Mouse (Mus musculus) ES-E14 (cell line): ENCODE measurements around the gene Shroom3.

Experiments used
- HCFC1 ChIP-seq: IDR thresholded peaks from 2 replicates; pipeline ENCODE4 v1.6.1; 2012; ENCODE audit warnings: low read length, inconsistent platforms, borderline replicate concordance; ENCODE audit not compliant: insufficient read depth
- MAFK ChIP-seq: IDR thresholded peaks from 2 replicates; pipeline ENCODE4 v1.6.1; 2014; ENCODE audit warnings: mild to moderate bottlenecking, low read depth, low read length, inconsistent platforms; ENCODE audit not compliant: insufficient read depth
- ZNF384 ChIP-seq: IDR thresholded peaks from 2 replicates; pipeline ENCODE4 v1.6.1; 2012; ENCODE audit warnings: low read depth, low read length, inconsistent platforms

DNA sequence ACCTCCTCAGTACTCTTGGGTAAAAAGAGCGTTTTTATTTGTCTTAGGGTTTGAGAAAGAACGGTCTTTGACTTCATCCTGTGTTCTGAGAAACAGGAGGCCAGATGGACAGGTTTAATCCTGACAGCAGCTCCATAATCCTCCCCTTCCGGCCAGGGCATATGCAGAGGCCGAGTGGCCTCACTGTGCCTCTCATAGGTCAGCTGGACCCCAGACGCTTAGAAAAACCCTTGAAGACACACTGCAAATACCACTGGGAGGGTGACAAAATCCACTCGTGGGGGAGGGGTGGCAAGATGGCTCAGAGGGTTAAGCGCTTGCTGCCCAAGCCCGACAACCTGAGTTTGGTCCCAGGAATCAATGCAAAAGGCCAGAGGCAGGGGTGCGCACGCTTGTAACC is 234.9 kb downstream of the Shroom3 start:
- TF ChIP-seq ZNF384 (no peak), HCFC1 (no peak), MAFK (no peak)
